Mouse (Mus musculus): ENCODE results near the gene Fbxo24. TPM values are rescaled to one million over a fixed set of nuclear protein-coding genes. Genes with fewer than 3 reads are reported as not detected.
"Not testable (repeated sequence)": the region's sequence is repeated elsewhere in the genome, so short reads cannot be mapped to it uniquely, and the experiment has no call there.

Fbxo24 gene
- polyA plus RNA-seq, 1 experiment from 2014 or later, result 0.11 TPM

DNA sequence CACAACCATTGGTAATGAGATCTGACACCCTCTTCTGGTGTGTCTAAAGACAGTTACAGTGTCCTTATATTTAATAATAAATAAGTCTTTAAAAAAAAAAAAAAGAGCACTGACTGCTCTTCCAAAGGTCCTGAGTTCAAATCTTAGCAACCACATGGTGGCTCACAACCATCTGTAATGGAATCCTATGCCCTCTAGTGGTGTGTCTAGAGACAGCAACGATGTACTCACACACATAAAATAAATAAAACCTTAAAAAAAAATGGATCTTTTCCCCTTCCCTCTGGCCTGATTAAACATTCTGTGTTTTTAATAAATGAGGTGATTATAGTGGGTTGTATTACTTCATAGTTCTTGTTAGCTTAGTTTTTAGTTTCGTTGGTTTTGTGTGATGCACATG, 13.9 kb downstream of the Fbxo24 start:
- DNase-seq (ENCODE audit: low spot score); H3K36me3 ChIP-seq (ENCODE audit: control insufficient read depth, insufficient read depth, low read length); H3K9me3 ChIP-seq (ENCODE audit: control insufficient read depth, low read length); H3K4me1 ChIP-seq (replicated peaks; ENCODE audit: control insufficient read depth, insufficient read depth); H3K27me3 ChIP-seq (ENCODE audit: control insufficient read depth, insufficient read depth, low read length); H3K4me2 ChIP-seq (replicated peaks; ENCODE audit: low read depth); H3K9ac ChIP-seq (ENCODE audit: low read length); H3K4me3 ChIP-seq (ENCODE audit: low read depth, low read length); ATAC-seq (ENCODE audit: low FRiP score, low TSS enrichment); H3K27ac ChIP-seq (replicated peaks): not testable (repeated sequence)
- 63% methylated on average over 2 of the region's 2 CpGs for WGBS
- peak; percentile 40 for TF ChIP-seq CTCF (IDR thresholded peaks at IDR 0.05; ENCODE audit: low read depth)

DNA sequence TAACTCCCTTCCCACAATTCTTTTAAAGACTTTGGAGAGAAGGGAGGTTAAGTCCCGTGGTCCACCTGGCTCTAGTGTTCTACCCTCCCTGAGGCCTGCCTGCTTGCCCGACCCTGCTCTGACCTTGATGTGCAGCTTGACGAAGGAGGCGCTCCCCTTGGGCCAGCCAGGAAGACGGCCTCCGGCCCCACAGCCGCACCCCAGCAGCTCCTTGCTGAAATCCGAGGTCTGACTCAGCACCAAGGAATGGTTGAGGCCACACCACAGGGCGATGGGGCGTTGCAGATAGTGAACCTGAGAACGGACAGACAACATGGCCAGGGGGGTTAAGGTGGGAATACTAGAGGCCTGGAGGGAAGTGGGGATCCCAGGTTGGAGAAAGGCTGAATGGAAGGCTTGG, 15.3 kb downstream of the Fbxo24 start, which contains the start of gene Pcolce:
TSS of gene Pcolce (minus strand) at position 235 of the 400 bp plus-strand sequence.
- TF ChIP-seq EP300 (optimal IDR thresholded peaks at IDR 0.05) (no peak), CTCF (IDR thresholded peaks at IDR 0.05; ENCODE audit: low read depth) (no peak)
- 34% methylated on average over 11 of the region's 11 CpGs for WGBS
- ATAC-seq (ENCODE audit: low FRiP score, low TSS enrichment) (peak; percentile 84), DNase-seq (ENCODE audit: low spot score) (peak; percentile 86)
- Histone ChIP-seq H3K27ac (replicated peaks) (peak within 1 kb of the TSS; percentile 78), H3K36me3 (ENCODE audit: control insufficient read depth, insufficient read depth, low read length) (no peaks in the 10 kb centered on the region), H3K9me3 (ENCODE audit: control insufficient read depth, low read length) (no peaks in the 10 kb centered on the region), H3K9ac (ENCODE audit: low read length) (peak within 1 kb of the TSS; percentile 31), H3K4me1 (replicated peaks; ENCODE audit: control insufficient read depth, insufficient read depth) (peaks cover 10% of the 10 kb centered on the region), H3K27me3 (ENCODE audit: control insufficient read depth, insufficient read depth, low read length) (no peaks in the 10 kb centered on the region), H3K4me3 (ENCODE audit: low read depth, low read length) (no peak within 1 kb of the TSS), H3K4me2 (replicated peaks; ENCODE audit: low read depth) (no peak within 1 kb of the TSS)

DNA sequence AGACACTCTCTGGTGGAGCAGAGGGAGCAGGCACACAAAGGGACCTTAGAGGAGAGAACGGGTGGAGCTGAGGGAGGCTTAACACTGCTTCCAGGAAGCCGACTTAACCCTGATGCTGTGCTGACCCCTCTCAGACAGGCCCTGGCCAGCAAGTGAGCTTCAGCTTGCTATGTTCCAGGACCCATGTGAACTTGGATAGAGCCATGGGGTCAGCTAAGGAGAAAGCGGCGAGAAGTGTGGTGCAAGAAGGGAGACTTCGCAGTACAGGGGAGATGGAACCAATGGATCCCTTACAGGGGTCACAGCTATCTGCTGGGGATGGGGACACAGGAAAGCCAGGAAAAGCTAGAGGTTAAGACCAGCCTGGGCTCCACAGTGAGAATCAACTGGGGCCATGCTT, 15.7 kb downstream of the Fbxo24 start:
- H3K36me3 ChIP-seq (ENCODE audit: control insufficient read depth, insufficient read depth, low read length), result no peaks in the 10 kb centered on the region
- no peak for DNase-seq (ENCODE audit: low spot score)
- 0 out of 2 replicates have a peak, but pooled peaks have one; percentile 1 for TF ChIP-seq CTCF (IDR thresholded peaks at IDR 0.05; ENCODE audit: low read depth)
- no peak for TF ChIP-seq EP300 (optimal IDR thresholded peaks at IDR 0.05)
- H3K4me1 ChIP-seq (replicated peaks; ENCODE audit: control insufficient read depth, insufficient read depth), result peaks cover 12% of the 10 kb centered on the region
- no peak overlapping the region for H3K4me2 ChIP-seq (replicated peaks; ENCODE audit: low read depth)
- H3K9me3 ChIP-seq (ENCODE audit: control insufficient read depth, low read length), result no peaks in the 10 kb centered on the region
- H3K27ac ChIP-seq (replicated peaks), result peak overlapping the region; percentile 78
- 49% methylated on average over 5 of the region's 5 CpGs for WGBS
- H3K9ac ChIP-seq (ENCODE audit: low read length), result peak overlapping the region; percentile 31
- no peaks in the 10 kb centered on the region for H3K27me3 ChIP-seq (ENCODE audit: control insufficient read depth, insufficient read depth, low read length)
- H3K4me3 ChIP-seq (ENCODE audit: low read depth, low read length), result no peak overlapping the region
- 0 out of 2 replicates have a peak, but pooled peaks have one; percentile 18 for ATAC-seq (ENCODE audit: low FRiP score, low TSS enrichment)

DNA sequence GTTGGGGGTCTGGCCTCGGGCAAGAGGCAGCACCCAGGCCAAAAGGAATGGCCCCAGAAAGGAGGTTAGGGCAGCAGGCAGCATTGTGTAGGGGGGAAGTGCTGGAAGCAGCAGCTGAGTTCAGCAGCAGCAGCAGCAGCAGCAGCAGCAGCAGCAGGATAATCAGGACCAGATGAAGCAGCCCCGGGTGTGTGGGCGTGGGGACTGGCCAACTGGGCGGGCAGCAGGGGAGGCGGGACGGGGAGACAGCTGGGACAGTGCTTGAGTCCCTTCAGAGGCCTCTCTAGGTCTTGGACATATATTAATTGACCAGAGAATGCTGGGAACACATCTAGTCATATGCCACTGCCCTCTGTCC, 17.6 kb downstream of the Fbxo24 start:
- DNase-seq (ENCODE audit: low spot score) (peak; percentile 57), ATAC-seq (ENCODE audit: low FRiP score, low TSS enrichment) (peak; percentile 47; the same call in 1 of the 2 replicates)
- 16% methylated on average over 6 of the region's 6 CpGs for WGBS
- H3K9ac ChIP-seq (ENCODE audit: low read length), result peak overlapping the region; percentile 59
- H3K4me3 ChIP-seq (ENCODE audit: low read depth, low read length), result peak overlapping the region; percentile 21
- TF ChIP-seq CTCF (IDR thresholded peaks at IDR 0.05; ENCODE audit: low read depth) (no peak), EP300 (optimal IDR thresholded peaks at IDR 0.05) (no peak)
- H3K4me2 ChIP-seq (replicated peaks; ENCODE audit: low read depth), result peak overlapping the region; percentile 50
- H3K36me3 ChIP-seq (ENCODE audit: control insufficient read depth, insufficient read depth, low read length), result no peaks in the 10 kb centered on the region
- no peaks in the 10 kb centered on the region for H3K9me3 ChIP-seq (ENCODE audit: control insufficient read depth, low read length)
- H3K4me1 ChIP-seq (replicated peaks; ENCODE audit: control insufficient read depth, insufficient read depth), result peaks cover 12% of the 10 kb centered on the region
- H3K27ac ChIP-seq (replicated peaks), result peak overlapping the region; percentile 89
- no peaks in the 10 kb centered on the region for H3K27me3 ChIP-seq (ENCODE audit: control insufficient read depth, insufficient read depth, low read length)

DNA sequence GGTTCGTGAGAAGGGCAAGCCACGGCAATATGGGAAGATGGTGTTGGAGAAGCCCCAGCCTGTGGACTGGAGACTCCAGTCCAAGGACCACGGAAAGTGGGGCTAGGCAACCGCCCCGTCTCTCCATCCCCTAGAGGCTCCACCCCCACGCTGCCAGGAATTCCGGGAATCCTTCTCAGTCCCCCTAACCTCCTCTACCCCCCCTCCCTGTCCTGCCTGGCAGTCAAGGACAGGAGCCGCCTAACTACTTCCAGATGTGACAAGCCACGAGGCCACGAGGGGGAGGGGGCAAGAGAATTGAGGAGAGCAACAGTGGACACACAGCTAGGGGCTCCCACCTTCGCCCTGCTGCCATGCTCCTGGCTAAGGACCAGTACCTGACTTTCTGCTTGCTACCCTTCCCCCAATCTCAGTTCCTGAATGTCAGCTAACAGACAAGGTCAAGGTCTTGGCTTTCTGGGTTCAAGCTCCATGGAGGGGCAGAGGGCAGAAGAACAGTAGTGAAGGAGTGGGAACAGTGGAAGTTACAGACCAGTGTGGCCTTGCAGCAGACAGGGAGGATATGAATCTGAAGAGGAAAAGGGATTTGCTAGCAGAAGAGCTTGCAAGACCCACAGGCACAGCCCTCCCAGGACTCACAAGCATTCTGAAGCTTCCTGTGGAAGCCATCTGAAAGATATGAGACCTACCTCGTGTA, 18.1 kb downstream of the Fbxo24 start:
- 18% methylated on average over 12 of the region's 12 CpGs for WGBS
- Histone ChIP-seq H3K27me3 (ENCODE audit: control insufficient read depth, insufficient read depth, low read length) (no peaks in the 10 kb centered on the region), H3K36me3 (ENCODE audit: control insufficient read depth, insufficient read depth, low read length) (no peaks in the 10 kb centered on the region), H3K4me1 (replicated peaks; ENCODE audit: control insufficient read depth, insufficient read depth) (peaks cover 12% of the 10 kb centered on the region), H3K9me3 (ENCODE audit: control insufficient read depth, low read length) (no peaks in the 10 kb centered on the region), H3K4me2 (replicated peaks; ENCODE audit: low read depth) (peak overlapping the region; percentile 50), H3K9ac (ENCODE audit: low read length) (peak overlapping the region; percentile 59), H3K27ac (replicated peaks) (peak overlapping the region; percentile 89), H3K4me3 (ENCODE audit: low read depth, low read length) (peak overlapping the region; percentile 21)
- ATAC-seq (ENCODE audit: low FRiP score, low TSS enrichment) (no peak; the same call in 1 of the 2 replicates), DNase-seq (ENCODE audit: low spot score) (peak; percentile 54)
- TF ChIP-seq CTCF (IDR thresholded peaks at IDR 0.05; ENCODE audit: low read depth) (no peak), EP300 (optimal IDR thresholded peaks at IDR 0.05) (no peak)

DNA sequence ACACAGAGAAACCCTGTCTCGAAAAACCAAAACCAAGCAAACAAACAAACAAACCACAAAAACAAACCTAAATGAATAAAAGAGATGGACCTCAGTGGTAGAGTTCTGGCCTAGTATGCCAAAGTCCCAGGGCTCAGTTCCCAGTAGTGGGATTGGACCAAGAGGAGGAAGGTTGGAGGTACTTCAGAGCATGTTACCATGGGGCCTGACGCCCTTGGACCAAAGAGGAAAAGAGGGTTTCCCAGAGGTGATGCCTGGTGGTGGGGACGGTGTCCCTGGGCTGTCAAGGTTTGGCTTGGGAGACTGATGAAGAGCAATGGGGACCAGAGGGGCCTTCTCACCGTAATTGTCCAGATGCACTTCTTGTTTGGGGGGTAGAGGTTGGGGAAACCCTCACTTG, 18.7 kb downstream of the Fbxo24 start:
- H3K4me1 ChIP-seq (replicated peaks; ENCODE audit: control insufficient read depth, insufficient read depth), result peaks cover 12% of the 10 kb centered on the region
- peak overlapping the region; percentile 59 for H3K9ac ChIP-seq (ENCODE audit: low read length)
- 76% methylated on average over 4 of the region's 4 CpGs for WGBS
- H3K9me3 ChIP-seq (ENCODE audit: control insufficient read depth, low read length), result no peaks in the 10 kb centered on the region
- no peaks in the 10 kb centered on the region for H3K36me3 ChIP-seq (ENCODE audit: control insufficient read depth, insufficient read depth, low read length)
- H3K4me3 ChIP-seq (ENCODE audit: low read depth, low read length), result peak overlapping the region; percentile 21
- peak overlapping the region; percentile 50 for H3K4me2 ChIP-seq (replicated peaks; ENCODE audit: low read depth)
- H3K27me3 ChIP-seq (ENCODE audit: control insufficient read depth, insufficient read depth, low read length), result no peaks in the 10 kb centered on the region
- TF ChIP-seq EP300 (optimal IDR thresholded peaks at IDR 0.05) (no peak), CTCF (IDR thresholded peaks at IDR 0.05; ENCODE audit: low read depth) (no peak)
- no peak for DNase-seq (ENCODE audit: low spot score)
- H3K27ac ChIP-seq (replicated peaks), result peak overlapping the region; percentile 89; the same call in 1 of the 2 replicates
- ATAC-seq (ENCODE audit: low FRiP score, low TSS enrichment), result no peak

Measured in stomach, postnatal 0 days (tissue).